Mouse (Mus musculus) hematopoietic multipotent progenitor cell, adult 10-12 weeks (in vitro differentiated cells): ENCODE measurements around the gene Tirap. TPM values are rescaled to one million over a fixed set of nuclear protein-coding genes. Genes with fewer than 3 reads are reported as not detected.

Experiments
- polyA plus RNA-seq: library from polyadenylated mRNA; stranded (reverse); fragments of >175 nt; gene quantifications from 2 replicates; pipeline ENCODE4 v1.2.3, GENCODE M21; 2012; ENCODE audit warnings: low replicate concordance

Tirap gene
- polyA plus RNA-seq, result 5.5 and 10.2 TPM in 2 replicates

DNA sequence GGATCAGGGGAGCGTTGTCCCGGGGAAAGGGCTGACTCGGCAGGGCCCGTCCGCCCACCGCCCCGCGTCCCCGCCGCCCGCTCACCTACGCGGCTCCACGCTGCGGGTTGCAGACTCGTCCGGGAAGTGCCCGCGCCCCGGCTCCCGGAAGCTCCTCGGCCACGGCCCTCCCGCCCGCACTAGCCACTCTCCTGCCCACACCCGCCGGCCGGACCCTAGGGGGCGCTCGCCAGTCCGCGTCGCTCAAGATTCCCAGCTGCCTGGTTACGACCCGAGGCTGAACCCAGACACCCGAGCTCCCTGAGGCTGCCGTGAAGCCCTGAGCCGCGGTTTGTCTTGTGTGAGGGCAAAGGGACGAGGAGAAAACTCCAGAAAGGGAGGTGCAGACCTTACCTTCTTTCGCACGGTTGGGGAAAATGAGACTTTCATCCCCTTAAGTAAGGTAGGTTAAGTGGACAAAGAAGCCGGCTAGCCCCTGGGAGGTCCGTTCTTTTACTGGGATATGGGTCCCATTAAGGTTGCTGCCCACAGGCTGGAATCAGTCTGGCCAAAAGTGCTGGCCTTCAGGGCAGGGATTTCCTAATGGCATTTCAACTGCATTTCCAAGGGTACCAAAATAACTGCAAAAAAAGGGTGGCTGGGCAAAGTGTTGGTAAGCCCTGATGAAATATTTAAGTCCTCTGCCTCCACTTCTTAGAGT lies at the start of gene Tirap, which contains the start of gene Srpr:
Tirap (minus strand) TSS at position 520 of the 700 bp plus-strand sequence.
Srpr (plus strand) TSS at position 404 of the 700 bp plus-strand sequence.

DNA sequence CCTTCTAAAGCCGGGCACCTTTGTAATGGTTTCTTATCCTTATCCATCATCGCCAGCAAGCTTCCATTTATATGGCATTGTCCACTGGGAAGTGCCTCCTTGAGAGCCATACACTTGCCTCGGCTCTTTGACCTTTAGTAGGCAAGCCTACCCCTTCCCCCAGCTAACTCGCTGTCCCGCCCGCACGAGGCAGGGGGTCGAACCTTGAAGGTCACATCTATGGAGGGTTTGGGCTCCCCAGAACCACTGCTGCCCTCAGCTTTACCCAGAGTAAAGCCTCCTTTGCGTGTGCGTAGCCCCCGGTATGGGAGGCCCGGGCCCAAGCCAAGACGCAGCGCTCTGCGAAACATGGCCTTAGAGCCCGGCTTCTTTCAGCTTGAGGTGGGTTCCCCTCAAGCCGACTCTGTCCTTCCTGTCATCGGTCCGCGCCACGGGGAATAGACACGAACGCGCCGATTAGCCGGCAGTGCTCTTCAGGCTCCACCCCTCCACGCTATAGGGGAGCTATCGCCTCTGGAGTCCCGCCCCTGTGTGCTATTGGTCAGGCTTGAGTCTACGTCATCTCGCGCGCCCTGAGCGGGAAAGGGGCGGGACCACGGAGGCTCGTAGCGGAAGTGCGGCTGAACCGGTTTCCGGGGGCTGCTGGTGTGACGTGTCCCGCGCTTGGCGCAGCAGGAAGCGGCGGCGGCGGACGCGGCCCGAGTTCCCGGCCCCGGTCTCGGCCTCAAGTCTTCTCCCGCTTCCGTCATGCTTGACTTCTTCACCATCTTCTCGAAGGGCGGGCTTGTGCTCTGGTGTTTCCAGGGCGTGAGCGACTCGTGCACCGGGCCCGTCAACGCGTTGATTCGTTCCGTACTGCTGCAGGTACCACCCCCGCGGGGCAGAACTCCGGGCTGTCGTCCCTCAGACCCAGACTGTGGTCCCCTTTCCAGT lies 10.7 kb upstream of the Tirap start, which contains the start of gene Foxred1:
Foxred1 (minus strand) TSS at position 514 of the 933 bp plus-strand sequence.

DNA sequence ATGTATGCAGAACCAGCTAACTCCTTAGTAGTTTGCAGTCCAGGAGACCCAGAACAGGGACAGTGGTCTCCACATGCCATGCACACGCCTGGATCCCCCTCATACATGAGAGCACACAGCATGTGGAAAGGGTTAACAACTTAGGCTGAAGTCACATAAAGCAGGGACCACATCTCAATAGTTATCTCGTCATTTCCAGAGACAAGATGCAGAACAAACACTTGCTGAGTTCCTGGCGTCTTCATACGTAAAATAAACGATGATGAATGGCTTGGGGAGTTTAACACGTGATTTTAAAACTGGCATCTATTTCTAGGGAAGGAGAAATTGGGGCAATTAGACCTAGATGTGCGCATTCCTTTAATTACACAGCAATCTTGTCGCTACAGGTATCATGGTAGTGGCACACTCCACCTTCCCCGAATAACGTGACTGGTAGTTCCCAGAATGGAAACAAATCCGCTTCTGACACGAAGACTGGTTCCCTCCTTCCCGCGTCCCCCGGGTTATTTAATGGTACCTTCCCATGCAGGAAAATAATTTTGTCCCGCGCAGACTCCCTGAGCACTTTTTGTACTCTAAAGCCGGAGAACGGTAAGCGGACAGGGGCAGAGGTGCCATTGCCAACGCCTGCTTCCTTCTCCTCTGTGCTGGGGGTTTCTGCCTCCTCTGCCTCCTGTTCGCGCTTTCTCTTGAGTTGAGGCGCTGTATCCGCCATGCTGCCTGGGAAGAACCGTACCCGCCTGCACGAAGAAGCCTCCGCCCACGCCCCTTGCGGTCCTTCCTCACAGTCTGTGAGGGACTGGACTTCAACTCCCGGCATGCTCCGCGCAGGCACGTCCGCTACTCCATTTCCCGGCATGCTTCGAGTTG lies 24.6 kb downstream of the Tirap start, which contains the start of gene Dcps:
Dcps (minus strand) TSS at position 811 of the 873 bp plus-strand sequence.

Other genes starting within 250 kb of the Tirap start
- gene St3gal4, start 81.0 kb downstream of the Tirap start, polyA plus RNA-seq, result 29.5 and 78.2 TPM in 2 replicates
- 10.3 and 52.2 TPM in 2 replicates for gene Dcps, start 24.2 kb downstream of the Tirap start, polyA plus RNA-seq
- gene Srpr, start 116 bp downstream of the Tirap start, polyA plus RNA-seq, result 10.2 and 14.2 TPM in 2 replicates
- gene Foxred1, start 10.8 kb upstream of the Tirap start, polyA plus RNA-seq, result 4.0 and 8.1 TPM in 2 replicates
- 0.97 and 5.0 TPM in 2 replicates for gene Fam118b, start 67.5 kb upstream of the Tirap start, polyA plus RNA-seq
- 2.1 and 4.2 TPM in 2 replicates for gene Rpusd4, start 67.6 kb upstream of the Tirap start, polyA plus RNA-seq
- gene Cdon, start 220.8 kb upstream of the Tirap start, polyA plus RNA-seq, result 0.62 and 1.0 TPM in 2 replicates